Comparison of ENCODE assay signal across 31 mouse cellular contexts in genomic region chr17:56171456-56171855, GRCm38 (mm10). TPM values are rescaled to one million over a fixed set of nuclear protein-coding genes. Genes with fewer than 3 reads are reported as not detected.
A peak's percentile ranks its signal among the peaks of the same experiment; 100 is the strongest.
DNase-seq lines count a peak whose midpoint lies in the region; ATAC-seq lines count a peak whose summit lies in the region.
"Had no signal": no experiment of that assay in that cellular context is flagged by ENCODE, and none has a peak within 500 bp of the region (broad histone marks: within the 10 kb centered on the region; RNA-seq: fewer than 3 reads in every experiment).

No protein-coding gene starts in this region.

- H3K4me2 ChIP-seq in kidney, embryonic 16.5 days (replicated peaks; ENCODE audit: low read depth, low read length): no peak overlapping the region
- H3K4me2 ChIP-seq: forebrain, embryonic 13.5 days; heart, embryonic 15.5 days; intestine, embryonic 15.5 days; limb, embryonic 12.5 days; liver, embryonic 13.5 days; midbrain, embryonic 13.5 days had no signal

- no peaks in the 10 kb centered on the region for H3K27me3 ChIP-seq in kidney, embryonic 16.5 days (ENCODE audit: insufficient read depth, low read length)
- no peaks in the 10 kb centered on the region for H3K27me3 ChIP-seq in embryonic facial prominence, embryonic 10.5 days (replicated peaks; ENCODE audit: low read depth, poor library complexity, severe bottlenecking)
- H3K27me3 ChIP-seq in limb, embryonic 10.5 days (ENCODE audit: low read depth, poor library complexity, severe bottlenecking): no peaks in the 10 kb centered on the region
- H3K27me3 ChIP-seq: forebrain, embryonic 13.5 days; heart, embryonic 15.5 days; hindbrain, embryonic 15.5 days; intestine, embryonic 15.5 days; limb, embryonic 12.5 days; liver, embryonic 13.5 days; midbrain, embryonic 13.5 days; neural tube, embryonic 12.5 days; Patski had no signal

- DNase-seq in cerebellum, postnatal 10 days: peak; percentile 41 to 48
- DNase-seq in kidney, adult 9 months: no peak
- DNase-seq in embryonic facial prominence, embryonic 10.5 days (ENCODE audit: low spot score): no peak
- DNase-seq in limb, embryonic 10.5 days (ENCODE audit: low spot score): no peak
- DNase-seq in lung, postnatal 25 days (ENCODE audit: low spot score): no peak
- DNase-seq: cerebellum, adult 11 months; cerebellum, adult 9-10 months; gastrocnemius, postnatal 25 days; heart, adult 11 months; kidney, adult 2 months; kidney, postnatal 10 days; layer of hippocampus, postnatal 36 days; liver, embryonic 13.5 days; lung, adult 18-20 months; right cerebral cortex, postnatal 4 days; thymus, adult 18-20 months; thymus, postnatal 25 days had no signal

- no peak overlapping the region for H3K9ac ChIP-seq in kidney, embryonic 16.5 days (replicated peaks; ENCODE audit: low read length)
- H3K9ac ChIP-seq: forebrain, embryonic 13.5 days; heart, embryonic 15.5 days; hindbrain, embryonic 15.5 days; intestine, embryonic 15.5 days; limb, embryonic 12.5 days; liver, embryonic 13.5 days; midbrain, embryonic 13.5 days had no signal

- no peaks in the 10 kb centered on the region for H3K4me1 ChIP-seq in kidney, embryonic 16.5 days (ENCODE audit: insufficient read depth, low read length)
- peaks cover 21% of the 10 kb centered on the region for H3K4me1 ChIP-seq in embryonic facial prominence, embryonic 10.5 days
- peaks cover 16% of the 10 kb centered on the region for H3K4me1 ChIP-seq in limb, embryonic 10.5 days
- H3K4me1 ChIP-seq: intestine, embryonic 15.5 days had no signal

- 56% methylated on average over 9 of the region's 9 CpGs for WGBS in kidney, embryonic 16.5 days
- 90% methylated on average over 9 of the region's 9 CpGs for WGBS in embryonic facial prominence, embryonic 10.5 days
- 86% methylated on average over 9 of the region's 9 CpGs for WGBS in limb, embryonic 10.5 days

- H3K4me3 ChIP-seq in kidney, embryonic 16.5 days (ENCODE audit: low read length): no peak overlapping the region
- no peak overlapping the region for H3K4me3 ChIP-seq in embryonic facial prominence, embryonic 10.5 days
- H3K4me3 ChIP-seq in limb, embryonic 10.5 days: no peak overlapping the region
- H3K4me3 ChIP-seq: forebrain, embryonic 13.5 days; heart, embryonic 10.5 days; heart, embryonic 15.5 days; hindbrain, embryonic 15.5 days; intestine, embryonic 15.5 days; limb, embryonic 12.5 days; liver, embryonic 13.5 days; midbrain, embryonic 13.5 days; neural tube, embryonic 12.5 days had no signal

- H3K36me3 ChIP-seq in kidney, embryonic 16.5 days (ENCODE audit: insufficient read depth, low read length): peaks cover 5% of the 10 kb centered on the region
- H3K36me3 ChIP-seq in embryonic facial prominence, embryonic 10.5 days (replicated peaks): peaks cover 38% of the 10 kb centered on the region
- peaks cover 22% of the 10 kb centered on the region for H3K36me3 ChIP-seq in limb, embryonic 10.5 days

- 0 out of 2 replicates have a peak overlapping the region, but pooled peaks have one; percentile 11 for H3K27ac ChIP-seq in kidney, embryonic 16.5 days (ENCODE audit: low read length)
- H3K27ac ChIP-seq in embryonic facial prominence, embryonic 10.5 days (replicated peaks): peak overlapping the region; percentile 41; the same call in 1 of the 2 replicates
- 0 out of 2 replicates have a peak overlapping the region, but pooled peaks have one; percentile 42 for H3K27ac ChIP-seq in limb, embryonic 10.5 days
- H3K27ac ChIP-seq: forebrain, embryonic 13.5 days; heart, embryonic 10.5 days; limb, embryonic 12.5 days; liver, embryonic 13.5 days; macrophage; neural tube, embryonic 12.5 days; stomach, postnatal 0 days had no signal

- no peaks in the 10 kb centered on the region for H3K9me3 ChIP-seq in kidney, embryonic 16.5 days (ENCODE audit: low read length)
- H3K9me3 ChIP-seq in embryonic facial prominence, embryonic 10.5 days: no peaks in the 10 kb centered on the region
- H3K9me3 ChIP-seq in limb, embryonic 10.5 days (replicated peaks): no peaks in the 10 kb centered on the region
- H3K9me3 ChIP-seq: forebrain, embryonic 13.5 days; heart, embryonic 10.5 days; heart, embryonic 15.5 days; hindbrain, embryonic 15.5 days; intestine, embryonic 15.5 days; limb, embryonic 12.5 days; liver, embryonic 13.5 days; midbrain, embryonic 13.5 days; neural tube, embryonic 12.5 days had no signal

- ATAC-seq in cerebellum, adult (ENCODE audit: insufficient number of reproducible peaks, low FRiP score, low TSS enrichment): no peak
- ATAC-seq in kidney, embryonic 16.5 days (ENCODE audit: low FRiP score, low TSS enrichment): no peak
- ATAC-seq: forebrain, embryonic 13.5 days; intestine, embryonic 15.5 days; lung, postnatal 0 days; Patski had no signal

RNA-seq across cellular contexts. Expression of gene Tnfaip8l1, which starts 9.2 kb away (rescaled TPM):
- 12.2 and 13.2 TPM in 2 replicates for polyA plus RNA-seq in kidney, embryonic 16.5 days (2015; fragmentation: Nextera tagmentation; extraction: Ambion mirVana)
- 10.3 and 11.7 TPM in 2 replicates for polyA plus RNA-seq in embryonic facial prominence, embryonic 10.5 days (2016; fragmentation: Nextera tagmentation; extraction: Ambion mirVana)
- 6.1 and 10.6 TPM in 2 replicates for polyA plus RNA-seq in limb, embryonic 10.5 days (2016; fragmentation: Nextera tagmentation; extraction: Ambion mirVana)

RNA-seq across cellular contexts. Expression of gene Mydgf, which starts 12.3 kb away (rescaled TPM):
- 102 and 109 TPM in 2 replicates for polyA plus RNA-seq in kidney, embryonic 16.5 days (2015; fragmentation: Nextera tagmentation; extraction: Ambion mirVana)
- 71.0 and 71.3 TPM in 2 replicates for polyA plus RNA-seq in embryonic facial prominence, embryonic 10.5 days (2016; fragmentation: Nextera tagmentation; extraction: Ambion mirVana)
- 78.0 and 80.7 TPM in 2 replicates for polyA plus RNA-seq in limb, embryonic 10.5 days (2016; fragmentation: Nextera tagmentation; extraction: Ambion mirVana)

RNA-seq across cellular contexts. Expression of gene Sema6b, which starts 31.3 kb away (rescaled TPM):
- polyA plus RNA-seq in kidney, embryonic 16.5 days (2015; fragmentation: Nextera tagmentation; extraction: Ambion mirVana): 1.1 TPM in 2 replicates
- 1.0 and 1.1 TPM in 2 replicates for polyA plus RNA-seq in embryonic facial prominence, embryonic 10.5 days (2016; fragmentation: Nextera tagmentation; extraction: Ambion mirVana)
- 0.88 and 1.0 TPM in 2 replicates for polyA plus RNA-seq in limb, embryonic 10.5 days (2016; fragmentation: Nextera tagmentation; extraction: Ambion mirVana)

RNA-seq across cellular contexts. Expression of gene Dpp9, which starts 47.2 kb away (rescaled TPM):
- 45.0 and 46.2 TPM in 2 replicates for polyA plus RNA-seq in kidney, embryonic 16.5 days (2015; fragmentation: Nextera tagmentation; extraction: Ambion mirVana)
- 48.3 and 50.2 TPM in 2 replicates for polyA plus RNA-seq in embryonic facial prominence, embryonic 10.5 days (2016; fragmentation: Nextera tagmentation; extraction: Ambion mirVana)
- polyA plus RNA-seq in limb, embryonic 10.5 days (2016; fragmentation: Nextera tagmentation; extraction: Ambion mirVana): 44.5 and 44.8 TPM in 2 replicates

RNA-seq across cellular contexts. Expression of gene Lrg1, which starts 49.7 kb away (rescaled TPM):
- 0.62 and 0.69 TPM in 2 replicates for polyA plus RNA-seq in kidney, embryonic 16.5 days (2015; fragmentation: Nextera tagmentation; extraction: Ambion mirVana)
- polyA plus RNA-seq in embryonic facial prominence, embryonic 10.5 days (2016; fragmentation: Nextera tagmentation; extraction: Ambion mirVana): 0.10 TPM in 1 of 2 replicates, not detected in the other
- 0.23 TPM in 1 of 2 replicates, not detected in the other for polyA plus RNA-seq in limb, embryonic 10.5 days (2016; fragmentation: Nextera tagmentation; extraction: Ambion mirVana)
- polyA plus RNA-seq: forebrain, embryonic 13.5 days; heart, embryonic 10.5 days; limb, embryonic 12.5 days; neural tube, embryonic 12.5 days had no signal

Comparison
In these comparisons a context has a peak if more than half of its experiments do, and no peak if none do; other contexts are left out.
1. DNase-seq: peak in cerebellum, postnatal 10 days (2 of 2); none in kidney, adult 9 months (single experiment), embryonic facial prominence, embryonic 10.5 days (single experiment), limb, embryonic 10.5 days (single experiment) and lung, postnatal 25 days (single experiment).
2. Peak in every context shown above with its lines, with median percentiles within 50 percentile points of each other: H3K27ac ChIP-seq.